Mouse (Mus musculus) thymus, adult 2 months (tissue): ENCODE results near the gene Zbtb38.

Source experiments
- CTCF ChIP-seq: fragments of 200-500 bp; IDR thresholded peaks from 2 replicates; pipeline ENCODE4 v1.5.1; 2012; ENCODE audit warnings: mild to moderate bottlenecking, control low read depth, low read length, moderate library complexity, borderline replicate concordance; ENCODE audit not compliant: control insufficient read depth, poor library complexity, insufficient read depth; ENCODE audit errors: extremely low read depth
- POLR2A ChIP-seq: fragments of 200-500 bp; IDR thresholded peaks from 2 replicates; pipeline ENCODE4 v1.6.1; 2012; ENCODE audit warnings: mild to moderate bottlenecking, low read length, control low read depth, moderate library complexity; ENCODE audit not compliant: control insufficient read depth, poor library complexity, insufficient read depth; ENCODE audit errors: extremely low read depth

- TF ChIP-seq CTCF: no peak
- no peak for TF ChIP-seq POLR2A
Measured at GRCm38 (mm10) chr9:96746527-96746926, 6.1 kb downstream of the Zbtb38 start.
